Mouse (Mus musculus) liver, embryonic 14.5 days (tissue): ENCODE measurements around the gene Xpo5.

Experiments
- CTCF ChIP-seq: IDR thresholded peaks from 2 replicates; pipeline ENCODE4 v1.5.1; 2016; ENCODE audit warnings: antibody characterized with exemption, low read depth, control low read depth
- EP300 ChIP-seq: IDR thresholded peaks from 2 replicates; pipeline ENCODE4 v1.6.1; 2016; ENCODE audit warnings: antibody characterized with exemption, low read depth

DNA sequence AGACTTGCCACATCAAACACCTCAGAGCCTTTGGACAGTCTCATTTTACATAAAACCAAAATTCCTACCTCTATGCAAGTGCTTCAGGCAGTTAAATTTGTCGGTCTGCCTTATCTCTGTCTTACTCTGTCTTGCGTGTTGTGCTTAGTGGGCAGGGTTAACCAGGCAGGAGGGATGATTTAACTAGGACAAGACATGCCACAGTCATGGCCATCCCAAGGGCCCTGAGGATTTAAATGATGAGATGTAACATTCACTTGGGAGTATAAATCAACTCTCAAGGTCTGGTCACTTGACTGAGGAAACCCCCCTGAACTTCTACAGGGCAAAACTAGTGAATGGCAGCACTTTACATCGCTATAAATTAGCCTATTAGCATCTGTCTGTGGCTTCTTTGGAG, 19.0 kb downstream of the Xpo5 start:
- TF ChIP-seq CTCF: no peak
- no peak for TF ChIP-seq EP300
